Mouse (Mus musculus) stomach, embryonic 14.5 days (tissue): ENCODE measurements at regions not wholly inside any gene's neighbourhood (a gene's known extent, or its start where the extent isn't known, plus 50 kb on each side); places are given as distances from the start of the nearest gene placed in this dataset.

Experiments used
- ATAC-seq: fragments of 200-750 bp; cut with Nextera tagmentation; 2 replicates; pipeline ENCODE4 v1.8.0; 2017; ENCODE audit warnings: low read depth, moderate TSS enrichment; ENCODE audit not compliant: insufficient number of reproducible peaks, insufficient read depth, low FRiP score
- H3K27ac ChIP-seq: fragments of 300-500 bp; sonication (generic); 2 replicates; pipeline ENCODE4 v1.5.1; 2014; ENCODE audit warnings: mild to moderate bottlenecking, low read length, moderate library complexity, mixed read lengths
- H3K27me3 ChIP-seq: fragments of 300-500 bp; sonication (generic); 2 replicates; pipeline ENCODE4 v1.6.1; 2014; ENCODE audit warnings: low read length, control low read depth, mixed read lengths; ENCODE audit not compliant: control insufficient read depth, insufficient read depth
- H3K36me3 ChIP-seq: fragments of 300-500 bp; sonication (generic); 2 replicates; pipeline ENCODE4 v1.6.1; 2014; ENCODE audit warnings: mild to moderate bottlenecking, control low read depth, low read length, moderate library complexity, mixed read lengths; ENCODE audit not compliant: control insufficient read depth, insufficient read depth
- H3K4me1 ChIP-seq: fragments of 300-500 bp; sonication (generic); 2 replicates; pipeline ENCODE4 v1.6.1; 2014; ENCODE audit warnings: low read length, control low read depth, mixed read lengths; ENCODE audit not compliant: control insufficient read depth, insufficient read depth
- H3K4me2 ChIP-seq: fragments of 300-500 bp; sonication (generic); replicated peaks from 2 replicates; pipeline ENCODE4 v1.6.1; 2014; ENCODE audit warnings: low read depth, low read length, control low read depth
- H3K4me3 ChIP-seq: fragments of 300-500 bp; sonication (generic); 2 replicates; pipeline ENCODE4 v1.5.1; 2014; ENCODE audit warnings: low read depth, low read length, control low read depth
- H3K9ac ChIP-seq: fragments of 300-500 bp; sonication (generic); replicated peaks from 2 replicates; pipeline ENCODE4 v1.6.1; 2014; ENCODE audit warnings: low read depth, mild to moderate bottlenecking, control low read depth, low read length, moderate library complexity, mixed read lengths
- H3K9me3 ChIP-seq: fragments of 300-500 bp; sonication (generic); 2 replicates; pipeline ENCODE4 v1.6.1; 2016; ENCODE audit warnings: low read depth, low read length, control low read depth; ENCODE audit not compliant: control insufficient read depth
- WGBS: fragments of 180-500 bp; shearing (Covaris S2); extraction: QIAGEN DNeasy Blood & Tissue Kit; methylation state at CpG from one replicate; pipeline ENCODE4 v1.1.7; 2014; 5-methylcytosine and 5-hydroxymethylcytosine counted together

DNA sequence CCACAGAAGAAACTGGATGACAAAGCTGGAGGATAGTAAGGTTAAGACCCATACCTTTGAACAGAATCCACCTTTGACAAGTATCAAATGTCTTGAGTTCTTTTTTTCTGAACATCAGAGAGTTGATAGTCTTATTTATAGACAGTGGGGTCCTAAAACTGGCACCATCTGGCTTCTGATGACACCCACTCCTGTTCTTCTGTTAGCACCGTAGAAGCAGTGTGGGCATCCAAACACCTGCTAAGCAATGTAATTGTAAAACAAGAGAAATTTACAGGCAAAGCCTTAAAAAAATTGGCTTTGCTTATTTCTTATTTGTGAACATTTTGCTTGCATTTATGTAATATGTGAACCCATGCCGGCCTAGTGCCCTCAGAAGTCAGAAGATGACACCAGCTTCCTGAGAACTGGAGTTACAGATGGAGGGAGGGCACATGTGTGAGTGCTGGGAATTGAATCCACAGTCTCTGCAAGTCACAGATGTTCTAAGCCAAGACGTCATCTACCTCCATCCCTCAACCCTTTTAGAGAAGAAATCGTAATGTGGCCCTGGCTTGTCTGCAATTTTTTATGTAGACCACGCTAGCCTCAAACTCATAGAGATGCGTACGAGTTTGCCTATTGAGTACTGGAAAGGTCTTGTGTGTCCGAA is 85.0 kb upstream of the Megf9 start:
- H3K9me3 ChIP-seq, result no peaks in the 10 kb centered on the region
- no peak overlapping the region for H3K27ac ChIP-seq
- no peaks in the 10 kb centered on the region for H3K36me3 ChIP-seq
- no peak for ATAC-seq
- no peaks in the 10 kb centered on the region for H3K4me1 ChIP-seq
- 87% methylated on average over 8 of the region's 8 CpGs for WGBS
- no peak overlapping the region for H3K9ac ChIP-seq
- no peak overlapping the region for H3K4me3 ChIP-seq
- no peaks in the 10 kb centered on the region for H3K27me3 ChIP-seq
- no peak overlapping the region for H3K4me2 ChIP-seq

DNA sequence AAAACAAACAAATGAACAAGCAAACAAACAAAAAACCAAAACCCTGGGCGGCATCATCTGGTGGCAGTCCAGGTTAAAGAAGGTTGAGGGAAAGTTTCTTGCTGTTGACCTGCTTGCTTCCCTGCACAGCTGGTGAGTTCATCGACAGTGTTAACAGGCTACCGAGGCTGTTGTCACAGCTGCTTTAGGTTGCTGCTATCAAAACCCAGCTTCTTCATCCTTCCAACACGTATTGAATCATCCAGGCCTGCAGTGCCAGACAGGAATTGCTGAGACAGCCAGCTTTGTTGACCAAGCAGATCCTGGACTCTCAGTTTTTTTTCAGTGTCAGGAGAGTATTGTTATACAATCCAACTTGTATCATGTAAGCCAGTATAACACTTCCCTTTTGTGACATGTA is 81.0 kb upstream of the Megf9 start:
- WGBS, result 57% methylated on average over 4 of the region's 4 CpGs
- Histone ChIP-seq H3K4me3 (no peak overlapping the region), H3K9me3 (no peaks in the 10 kb centered on the region), H3K9ac (no peak overlapping the region), H3K27me3 (no peaks in the 10 kb centered on the region), H3K4me1 (no peaks in the 10 kb centered on the region), H3K27ac (no peak overlapping the region), H3K36me3 (no peaks in the 10 kb centered on the region), H3K4me2 (no peak overlapping the region)
- no peak for ATAC-seq

DNA sequence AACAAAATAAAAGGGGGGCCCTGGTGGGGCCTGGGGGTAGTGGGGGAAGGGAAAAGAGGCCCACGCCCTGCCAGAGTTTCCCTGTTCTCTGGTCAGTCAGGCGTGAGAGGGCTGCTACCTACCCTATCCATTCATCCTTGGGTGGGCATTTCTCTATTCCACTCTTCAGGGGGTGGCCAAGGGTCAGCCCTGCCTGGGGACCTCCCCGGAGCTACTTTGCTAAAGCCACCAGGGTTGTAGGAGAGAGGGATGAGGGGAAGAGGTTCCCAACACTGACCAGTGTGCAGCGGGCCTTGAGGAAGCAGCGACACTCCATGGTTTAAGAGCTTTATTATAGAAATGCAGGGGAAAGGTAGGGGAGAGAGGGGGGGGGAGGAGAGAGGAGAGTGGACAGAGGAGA is 79.6 kb upstream of the Megf9 start:
- Histone ChIP-seq H3K27me3 (no peaks in the 10 kb centered on the region), H3K36me3 (no peaks in the 10 kb centered on the region), H3K4me3 (no peak overlapping the region), H3K9me3 (no peaks in the 10 kb centered on the region), H3K27ac (no peak overlapping the region), H3K4me1 (no peaks in the 10 kb centered on the region), H3K9ac (no peak overlapping the region), H3K4me2 (no peak overlapping the region)
- no peak for ATAC-seq
- 81% methylated on average over 5 of the region's 5 CpGs for WGBS

DNA sequence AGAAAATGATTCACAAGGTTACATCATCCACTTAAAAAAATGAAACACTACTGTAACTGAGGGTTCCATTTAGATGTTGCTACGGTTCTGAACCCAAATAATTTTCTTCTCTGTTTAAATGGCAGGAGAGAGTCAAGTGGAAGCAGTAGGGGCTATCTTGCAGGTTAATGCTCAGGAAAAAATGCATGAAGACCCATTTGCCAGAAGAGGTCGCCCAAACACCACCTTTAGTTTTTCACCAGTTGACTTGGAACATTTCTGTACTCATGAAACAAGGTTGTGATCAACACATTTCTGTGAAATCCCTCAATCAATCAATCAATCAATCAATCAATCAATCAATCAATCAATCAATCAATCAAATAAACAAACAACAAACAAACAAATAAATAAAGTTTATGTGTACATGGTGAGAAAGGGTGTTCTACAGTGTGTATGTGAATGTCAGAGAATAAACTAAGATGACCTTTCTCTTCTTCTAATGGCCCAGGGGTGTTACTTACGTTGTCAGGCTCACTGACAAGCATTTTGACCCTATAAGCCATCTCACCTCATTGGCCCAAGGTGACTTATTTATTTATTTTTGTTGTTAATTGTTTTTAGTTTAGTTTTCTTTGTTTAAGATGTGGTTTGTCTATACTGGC is 68.5 kb upstream of the Megf9 start:
- Histone ChIP-seq H3K27ac (no peak overlapping the region), H3K27me3 (no peaks in the 10 kb centered on the region), H3K36me3 (no peaks in the 10 kb centered on the region), H3K4me1 (no peaks in the 10 kb centered on the region), H3K4me3 (no peak overlapping the region), H3K4me2 (no peak overlapping the region), H3K9me3 (no peaks in the 10 kb centered on the region), H3K9ac (no peak overlapping the region)
- WGBS, result 26% methylated on average over 3 of the region's 3 CpGs
- no peak for ATAC-seq

DNA sequence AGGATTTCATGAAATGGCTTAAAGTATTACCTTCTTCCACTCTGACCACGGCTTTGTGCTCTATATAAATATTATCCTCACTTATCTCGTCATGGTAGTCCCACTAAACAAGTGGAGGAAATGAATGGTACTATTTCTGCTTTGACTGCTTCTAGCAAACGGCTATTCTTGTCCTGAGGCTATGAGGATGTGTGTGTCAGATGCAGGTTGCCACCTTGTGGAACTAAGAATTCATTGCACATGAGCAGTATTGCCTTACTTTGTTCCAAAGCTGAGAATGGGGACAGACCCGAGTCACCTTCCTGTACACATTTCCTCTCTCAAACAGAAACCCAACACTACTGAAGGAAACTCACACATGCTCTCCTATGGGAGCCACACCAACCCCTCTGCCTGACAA is 66.5 kb upstream of the Megf9 start:
- Histone ChIP-seq H3K4me3 (no peak overlapping the region), H3K36me3 (no peaks in the 10 kb centered on the region), H3K9ac (no peak overlapping the region), H3K9me3 (no peaks in the 10 kb centered on the region), H3K27me3 (no peaks in the 10 kb centered on the region), H3K27ac (no peak overlapping the region), H3K4me1 (no peaks in the 10 kb centered on the region), H3K4me2 (no peak overlapping the region)
- no peak; the same call in 1 of the 2 replicates for ATAC-seq
- WGBS, result 4% methylated on average over 4 of the region's 4 CpGs
